Mouse (Mus musculus) C2C12 (cell line): ENCODE measurements around the gene Rbm28. TPM values are rescaled to one million over a fixed set of nuclear protein-coding genes. Genes with fewer than 3 reads are reported as not detected.
A peak's percentile ranks its signal among the peaks of the same experiment; 100 is the strongest.

Source experiments
- H3K27me3 ChIP-seq: one replicate; pipeline ENCODE4 v1.6.1; 2011; ENCODE audit not compliant: control insufficient read depth, insufficient read depth, insufficient read length
- H3K36me3 ChIP-seq: one replicate; pipeline ENCODE4 v1.6.1; 2011; ENCODE audit not compliant: control insufficient read depth, insufficient read depth
- H3K4me3 ChIP-seq: one replicate; pipeline ENCODE4 v1.5.1; 2011; ENCODE audit warnings: mild to moderate bottlenecking, control low read depth; ENCODE audit not compliant: poor library complexity, insufficient read depth, severe bottlenecking
- H3K79me2 ChIP-seq: one replicate; pipeline ENCODE4 v1.6.1; 2011; ENCODE audit not compliant: control insufficient read depth, insufficient read depth
- H3K79me3 ChIP-seq: one replicate; pipeline ENCODE4 v1.6.1; 2011; ENCODE audit warnings: low read depth, control low read depth
- H3ac ChIP-seq: one replicate; pipeline ENCODE3; 2011; ENCODE audit warnings: low read depth; ENCODE audit not compliant: control insufficient read depth, insufficient read length
- CEBPB ChIP-seq: IDR thresholded peaks from one replicate; pipeline ENCODE4 v1.6.1; 2011; ENCODE audit warnings: low read depth, mild to moderate bottlenecking, control low read depth, moderate library complexity
- CTCF ChIP-seq: IDR thresholded peaks from one replicate; pipeline ENCODE4 v1.5.1; 2011; ENCODE audit not compliant: control insufficient read depth, insufficient read depth, insufficient read length
- FOSL1 ChIP-seq: IDR thresholded peaks from one replicate; pipeline ENCODE4 v1.8.0; 2011; ENCODE audit warnings: mild to moderate bottlenecking, low read length; ENCODE audit not compliant: poor library complexity, insufficient read depth, severe bottlenecking
- MAX ChIP-seq: IDR thresholded peaks from one replicate; pipeline ENCODE4 v1.6.1; 2011; ENCODE audit warnings: mild to moderate bottlenecking, control low read depth
- MYOD1 ChIP-seq: IDR thresholded peaks from one replicate; pipeline ENCODE4 v1.6.1; 2011; ENCODE audit warnings: low read depth; ENCODE audit not compliant: control insufficient read depth, insufficient read length
- MYOG ChIP-seq: IDR thresholded peaks from one replicate; pipeline ENCODE4 v1.6.1; 2011; ENCODE audit not compliant: control insufficient read depth, insufficient read length; ENCODE audit errors: extremely low read depth
- USF1 ChIP-seq: IDR thresholded peaks from one replicate; pipeline ENCODE4 v1.6.1; 2011; ENCODE audit warnings: low read depth, mild to moderate bottlenecking, control low read depth, moderate library complexity
- polyA plus RNA-seq: library from polyadenylated mRNA; unstranded; fragments of >200 nt; fragmentation: generic; extraction: Trizol; gene quantifications from one replicate; pipeline ENCODE4 v1.2.1, GENCODE M21; 2012; ENCODE audit warnings: missing spikeins

Rbm28 gene
- polyA plus RNA-seq, 1 experiment: 18.2 TPM

DNA sequence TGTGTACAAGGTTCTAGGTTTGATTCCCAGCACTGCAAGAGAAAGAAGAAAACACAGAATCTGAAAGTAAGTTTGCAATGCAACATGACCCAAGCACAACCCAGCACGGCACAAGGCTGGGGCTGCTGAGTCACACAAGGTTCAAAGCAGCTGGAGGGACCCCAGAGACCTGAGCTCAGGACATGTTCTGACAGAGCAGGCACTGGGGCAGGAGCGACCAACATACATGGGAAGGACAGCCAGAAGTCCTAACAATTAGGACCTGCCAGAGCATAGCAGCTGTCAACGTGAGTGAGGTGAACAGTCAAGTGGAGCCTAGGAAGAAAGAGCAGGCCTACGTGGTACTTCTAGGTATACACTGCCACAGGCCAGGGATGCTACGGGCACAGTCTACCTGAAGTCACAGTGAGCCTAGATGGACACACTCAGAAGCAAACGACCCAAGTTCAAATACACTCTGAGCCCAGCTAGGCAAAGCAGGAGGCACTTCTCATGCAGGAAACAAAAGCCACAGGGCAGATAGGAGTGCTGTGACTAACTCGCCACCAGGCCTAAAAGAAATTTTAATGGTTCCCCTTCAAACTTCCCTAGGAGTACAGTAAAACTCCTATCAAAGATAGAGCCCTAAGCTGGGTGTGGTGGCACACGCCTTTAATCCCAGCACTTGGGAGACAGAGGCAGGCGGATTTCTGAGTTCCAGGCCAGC lies 45.6 kb upstream of the Rbm28 start:
- H3K4me3 ChIP-seq: no peak overlapping the region
- TF ChIP-seq MYOD1: peak; percentile 27
- no peak for TF ChIP-seq CEBPB

DNA sequence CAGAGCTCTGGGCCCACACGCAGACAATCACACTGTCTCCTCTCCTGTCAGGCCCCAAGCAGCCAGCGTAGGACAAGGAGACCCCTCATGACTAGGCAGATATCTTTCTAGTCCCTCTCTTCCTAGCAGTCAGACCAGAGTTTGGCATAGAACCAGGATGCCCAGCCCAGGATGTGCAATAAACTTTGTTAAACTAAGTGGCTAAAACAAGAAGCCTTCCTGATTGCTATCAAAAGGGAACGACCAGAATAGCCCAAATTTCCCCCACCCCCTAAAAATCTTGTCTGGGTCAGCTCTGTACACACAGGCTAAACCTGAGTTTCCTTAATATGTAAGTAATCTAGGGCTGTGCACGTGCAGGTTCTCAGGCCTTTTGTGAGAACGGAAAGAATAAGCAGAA lies 43.4 kb upstream of the Rbm28 start:
- no peak for TF ChIP-seq CEBPB
- TF ChIP-seq FOSL1: no peak

More for the DNA sequence above, 45.6 kb upstream of the Rbm28 start:
- Histone ChIP-seq H3ac (peak overlapping the region; percentile 22), H3K36me3 (peaks cover 39% of the 10 kb centered on the region), H3K79me3 (peaks cover 11% of the 10 kb centered on the region), H3K79me2 (peaks cover 40% of the 10 kb centered on the region), H3K27me3 (no peaks in the 10 kb centered on the region)

DNA sequence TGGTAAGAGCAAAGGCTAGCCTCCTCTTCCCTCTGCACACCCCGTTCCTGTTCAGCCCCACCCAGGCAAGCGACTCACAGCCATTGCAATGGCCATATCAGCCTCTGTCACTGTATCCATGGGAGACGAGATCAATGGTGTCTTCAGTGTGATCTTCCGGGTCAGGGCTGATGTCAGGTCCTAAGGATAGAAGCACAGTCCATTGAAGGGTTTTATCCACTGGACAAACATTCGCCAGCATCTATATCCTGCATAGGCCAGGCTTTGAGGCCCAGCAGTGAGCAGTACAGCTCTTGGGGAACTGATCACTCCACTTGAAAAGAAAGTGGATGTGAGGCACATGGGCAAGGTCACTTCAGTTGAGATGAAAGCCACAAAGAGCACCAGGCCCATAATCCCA lies 42.2 kb upstream of the Rbm28 start:
- H3K36me3 ChIP-seq: peaks cover 72% of the 10 kb centered on the region
- no peak for TF ChIP-seq FOSL1

More for the DNA sequence above, 43.4 kb upstream of the Rbm28 start:
- no peak overlapping the region for H3K4me3 ChIP-seq
- H3K79me2 ChIP-seq: peaks cover 40% of the 10 kb centered on the region
- H3ac ChIP-seq: no peak overlapping the region
- H3K36me3 ChIP-seq: peaks cover 61% of the 10 kb centered on the region
- H3K79me3 ChIP-seq: peaks cover 11% of the 10 kb centered on the region
- H3K27me3 ChIP-seq: no peaks in the 10 kb centered on the region

DNA sequence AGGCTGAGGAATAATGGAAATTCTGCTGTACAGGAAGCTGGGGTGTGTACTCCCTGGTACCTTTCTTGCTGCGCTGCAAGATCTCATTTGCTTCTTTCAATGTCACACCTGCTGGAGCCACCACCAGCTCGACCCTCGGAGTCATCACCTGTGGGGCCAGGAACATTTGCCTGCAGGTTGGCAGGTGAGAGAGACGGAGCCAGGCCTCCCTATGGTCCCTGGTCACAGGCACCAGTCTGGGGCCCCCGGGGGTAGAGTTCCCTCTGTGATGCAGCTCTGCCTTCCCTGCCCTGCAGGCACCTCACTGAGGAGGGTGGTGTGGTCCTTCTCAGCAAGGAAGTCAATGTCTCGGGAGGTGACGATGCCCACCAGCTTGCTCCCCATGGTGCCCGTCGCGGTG lies 41.2 kb upstream of the Rbm28 start:
- no peak overlapping the region for H3ac ChIP-seq
- peaks cover 31% of the 10 kb centered on the region for H3K79me2 ChIP-seq
- H3K27me3 ChIP-seq: no peaks in the 10 kb centered on the region
- no peak overlapping the region for H3K4me3 ChIP-seq
- TF ChIP-seq CEBPB: no peak
- no peak for TF ChIP-seq FOSL1
- no peak for TF ChIP-seq CTCF
- TF ChIP-seq USF1: no peak
- TF ChIP-seq MAX: no peak
- TF ChIP-seq MYOG: no peak
- TF ChIP-seq MYOD1: no peak
- peaks cover 5% of the 10 kb centered on the region for H3K79me3 ChIP-seq
- H3K36me3 ChIP-seq: peaks cover 72% of the 10 kb centered on the region

More for the DNA sequence above, 42.2 kb upstream of the Rbm28 start:
- Histone ChIP-seq H3K79me2 (peaks cover 40% of the 10 kb centered on the region), H3ac (no peak overlapping the region), H3K4me3 (no peak overlapping the region), H3K79me3 (peaks cover 11% of the 10 kb centered on the region), H3K27me3 (no peaks in the 10 kb centered on the region)

DNA sequence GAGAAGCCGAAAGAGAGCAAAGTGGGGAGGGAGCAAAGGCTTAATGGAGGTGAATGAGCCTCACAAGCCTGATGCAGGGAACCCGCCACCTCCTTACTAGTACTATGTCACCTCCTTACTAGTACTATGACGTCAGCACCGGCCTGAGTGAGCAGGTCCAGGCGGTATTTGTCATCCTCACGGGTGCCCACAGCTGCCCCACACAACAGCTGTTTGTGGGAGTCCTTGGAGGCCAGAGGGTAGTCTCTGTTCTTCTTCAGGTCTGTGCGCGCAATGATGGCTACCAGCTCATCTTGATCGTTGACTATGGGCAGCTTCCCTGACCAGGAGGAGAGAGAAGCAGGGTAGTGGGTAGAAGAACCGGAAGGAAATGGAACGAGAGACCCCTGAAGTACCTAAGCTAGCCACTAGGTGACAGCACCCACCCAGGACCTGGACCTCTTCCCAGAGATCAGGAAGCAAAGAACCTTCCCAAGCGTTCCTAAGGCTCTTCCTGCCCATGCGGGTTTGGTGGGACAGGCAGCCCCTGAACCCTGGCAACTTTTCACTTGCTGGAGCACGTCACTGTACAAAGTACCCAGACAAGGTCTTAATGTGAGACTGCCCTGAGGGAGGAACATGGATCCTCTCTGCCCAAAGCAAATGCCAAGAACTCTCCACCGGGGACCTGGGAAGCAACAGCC lies 40.3 kb upstream of the Rbm28 start:
- Histone ChIP-seq H3ac (peak overlapping the region; percentile 13), H3K27me3 (no peaks in the 10 kb centered on the region), H3K79me2 (peaks cover 22% of the 10 kb centered on the region), H3K4me3 (no peak overlapping the region), H3K36me3 (peaks cover 72% of the 10 kb centered on the region), H3K79me3 (peaks cover 3% of the 10 kb centered on the region)
- TF ChIP-seq CTCF (no peak), MYOD1 (peak; percentile 84)

DNA sequence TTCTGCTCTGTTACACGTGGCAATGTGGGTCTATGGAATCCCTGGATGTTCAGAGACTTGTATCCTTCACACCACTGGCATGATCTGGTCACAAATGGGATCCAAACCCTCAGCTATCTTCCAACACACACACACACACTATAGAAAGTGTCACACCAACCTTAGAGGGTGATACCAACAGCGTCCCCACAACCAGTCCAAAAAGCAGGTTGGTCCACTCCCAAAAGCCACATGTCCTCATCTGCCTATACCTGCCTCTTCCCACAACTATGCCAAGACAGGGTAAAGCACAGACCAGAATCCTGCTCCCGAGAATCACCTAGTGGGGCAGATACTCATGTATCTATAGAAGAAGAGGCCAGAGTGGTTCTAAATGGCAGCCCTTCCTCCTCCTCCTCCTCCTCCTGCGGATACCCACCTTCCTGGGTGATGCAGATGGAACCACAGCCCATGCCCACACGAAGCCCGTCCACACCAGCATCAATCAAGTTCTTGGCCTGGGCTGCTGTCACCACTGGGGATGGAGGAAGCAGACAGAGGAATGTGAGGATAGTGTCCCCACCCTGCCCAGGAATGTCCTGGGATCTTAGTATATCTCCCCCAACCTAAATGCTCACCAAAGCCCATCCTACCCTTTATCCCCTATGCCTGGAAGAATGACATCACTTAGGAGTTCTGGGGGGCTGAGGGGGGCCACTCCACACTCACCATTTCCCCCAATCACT lies 39.2 kb upstream of the Rbm28 start:
- Histone ChIP-seq H3K4me3 (no peak overlapping the region), H3ac (no peak overlapping the region), H3K27me3 (no peaks in the 10 kb centered on the region), H3K79me3 (no peaks in the 10 kb centered on the region), H3K36me3 (peaks cover 66% of the 10 kb centered on the region), H3K79me2 (peaks cover 12% of the 10 kb centered on the region)
- TF ChIP-seq FOSL1: no peak
- TF ChIP-seq CTCF: no peak
- TF ChIP-seq MYOG: no peak
- no peak for TF ChIP-seq MAX
- no peak for TF ChIP-seq USF1
- no peak for TF ChIP-seq CEBPB
- TF ChIP-seq MYOD1: no peak
